Mouse (Mus musculus) lung, postnatal 10 days (tissue): ENCODE data around the gene Jph3.

Source experiments
- DNase-seq: peaks from one replicate; pipeline ENCODE4 v3.0.0; 2021

Jph3 gene

DNA sequence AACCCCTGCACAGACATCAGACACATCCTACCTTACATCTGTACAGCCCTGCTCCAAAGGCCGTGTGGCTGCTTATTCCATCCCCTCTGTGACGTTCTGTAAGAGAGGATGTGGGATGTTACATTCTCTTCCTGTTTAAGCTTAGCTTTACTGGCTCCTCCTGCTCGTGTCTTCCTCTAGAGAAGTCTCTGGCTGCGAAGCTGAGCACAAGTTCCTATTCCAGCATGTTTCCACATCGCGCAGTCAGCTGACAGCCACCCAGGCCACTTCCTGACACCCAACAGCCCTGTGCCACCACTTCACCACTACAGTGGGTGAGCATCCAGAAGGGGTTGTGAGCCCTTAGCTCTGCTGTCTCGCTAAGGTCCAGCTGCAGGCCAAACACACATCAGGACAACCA, 62.7 kb downstream of the Jph3 start:
- peak; percentile 39 for DNase-seq

DNA sequence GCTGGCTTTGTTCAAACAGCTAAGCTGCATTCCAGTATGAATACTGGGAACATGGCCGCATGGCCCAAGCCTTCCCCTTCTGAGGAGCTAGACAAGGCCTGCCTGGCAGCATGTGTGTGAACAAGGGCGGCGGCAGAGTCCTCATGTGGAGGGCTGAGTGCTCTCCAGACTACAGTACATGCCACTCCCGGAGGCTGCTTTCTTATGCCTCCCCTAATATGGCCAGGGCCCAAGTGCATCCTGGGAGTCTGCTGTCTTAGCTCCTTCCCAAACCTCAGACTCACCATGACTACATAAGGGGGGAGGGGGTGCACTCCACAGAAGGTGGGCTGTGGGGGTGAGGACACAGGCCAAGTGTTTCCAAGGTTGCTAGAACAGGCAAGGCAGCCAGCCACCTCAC, 63.2 kb downstream of the Jph3 start:
- DNase-seq = peak; percentile 67

DNA sequence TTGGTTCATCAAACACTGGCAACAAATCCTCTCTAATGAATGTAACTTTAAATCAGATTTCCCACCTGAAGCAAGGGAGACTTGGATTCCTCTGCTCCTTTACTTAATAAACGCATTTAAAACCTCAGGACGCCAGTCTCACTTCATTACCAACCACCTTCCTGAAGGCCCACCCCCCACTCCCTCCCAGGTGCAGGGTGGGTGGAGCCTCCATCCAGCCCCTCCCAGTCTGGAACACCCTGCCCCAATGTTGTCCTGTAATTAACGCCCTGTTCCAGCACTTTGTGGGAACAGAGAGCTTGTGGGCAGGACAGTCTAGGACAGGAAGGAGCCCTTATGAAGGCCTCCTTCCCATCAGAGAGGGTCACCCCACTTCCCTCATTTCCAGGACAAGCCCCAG, 64.7 kb downstream of the Jph3 start:
- no peak for DNase-seq

DNA sequence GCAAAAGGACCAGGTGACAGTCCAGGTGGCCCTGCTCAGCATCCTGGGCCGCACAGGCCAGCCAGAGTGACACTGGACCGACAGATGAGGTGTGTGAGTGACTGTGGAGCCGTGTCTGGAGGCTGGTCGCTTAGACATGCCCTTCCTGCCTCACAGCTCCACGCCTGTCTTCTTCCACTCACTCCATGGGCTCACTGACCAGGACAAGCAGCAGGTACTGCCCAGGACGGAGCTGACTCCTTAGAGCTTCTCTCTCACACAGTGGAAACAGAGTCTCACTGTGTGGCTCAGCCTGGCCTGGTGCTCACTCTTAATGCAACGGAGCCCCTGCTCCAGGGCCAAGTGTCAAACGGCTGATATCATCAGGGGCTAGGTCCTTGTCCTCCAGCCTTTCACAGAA, 66.0 kb downstream of the Jph3 start:
- DNase-seq = no peak

DNA sequence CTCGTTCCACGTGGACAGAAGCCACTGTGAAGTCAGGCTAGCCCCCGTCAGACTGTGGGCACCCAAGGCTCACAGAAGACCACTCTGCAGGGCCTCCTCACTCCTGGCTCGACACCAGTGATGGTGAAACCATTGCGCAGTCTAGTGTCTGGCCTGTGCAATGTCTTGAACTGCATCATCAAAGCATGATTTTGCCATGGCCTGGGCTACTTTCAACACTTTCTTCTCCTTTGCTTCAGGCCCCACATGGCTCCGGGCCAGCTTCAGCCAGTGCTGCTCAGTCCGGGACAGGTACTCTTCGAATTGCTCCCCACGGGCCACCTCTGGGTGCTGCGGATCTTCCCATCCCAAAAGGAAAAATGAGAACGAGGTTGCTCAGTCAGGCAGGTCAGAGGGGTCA, 67.0 kb downstream of the Jph3 start:
- peak; percentile 12 for DNase-seq

DNA sequence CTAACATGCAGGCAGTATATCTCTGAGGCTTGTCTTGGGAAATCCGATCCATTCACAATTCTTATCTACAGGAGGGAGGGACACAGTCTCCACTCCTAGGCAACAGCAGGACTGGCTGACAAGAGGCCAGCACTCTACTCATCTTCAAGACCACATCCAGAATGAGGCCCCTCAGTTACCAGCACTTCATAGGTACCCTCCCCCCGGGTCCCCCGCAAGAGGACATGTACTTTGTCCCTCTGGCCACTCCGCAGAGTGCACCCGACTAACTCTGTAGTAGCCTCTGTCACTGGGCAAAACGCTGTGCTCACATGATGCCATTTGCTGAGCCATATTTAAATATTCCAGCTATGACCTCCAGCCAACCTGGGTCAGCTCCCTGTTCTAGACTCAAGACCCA, 69.0 kb downstream of the Jph3 start:
- DNase-seq = no peak

DNA sequence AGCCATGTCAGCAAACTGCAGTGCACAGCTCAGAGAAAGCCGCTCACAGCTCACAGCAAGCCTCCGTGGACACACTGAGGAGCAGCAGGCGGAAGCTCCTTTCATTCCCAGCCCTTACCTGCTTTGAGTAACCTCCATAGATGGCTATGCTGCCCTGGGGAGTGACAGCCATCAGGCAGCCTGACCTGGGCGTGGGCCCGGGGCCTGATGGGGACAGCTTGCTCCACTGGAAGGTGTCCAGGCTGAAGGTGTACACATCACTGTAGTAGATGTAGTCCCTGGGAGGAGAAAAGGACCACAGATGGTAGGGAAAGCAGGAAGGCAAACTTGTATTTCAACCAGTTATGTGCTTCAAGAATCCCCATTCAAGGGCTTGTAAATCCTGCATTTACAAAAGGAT, 75.4 kb downstream of the Jph3 start:
- no peak for DNase-seq

DNA sequence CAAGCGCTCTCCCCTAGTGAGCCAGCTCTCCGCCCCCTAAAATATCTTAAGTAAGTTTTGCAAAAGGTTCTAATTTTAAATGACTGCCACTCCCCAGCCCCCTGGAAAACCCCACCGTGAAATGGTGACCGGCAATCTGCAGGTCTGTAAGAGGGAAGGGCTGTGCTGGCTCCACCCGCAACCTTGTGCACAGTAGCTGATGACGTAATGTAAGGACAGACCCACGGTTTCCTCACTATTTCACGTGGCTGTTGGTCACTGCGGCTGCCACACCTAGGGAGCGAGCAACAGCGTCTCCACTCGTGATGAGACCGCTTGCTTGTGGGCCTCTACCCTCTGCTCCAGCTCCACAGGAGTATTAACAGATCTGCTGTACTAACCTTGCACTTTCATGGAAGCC, 76.7 kb downstream of the Jph3 start:
- DNase-seq = no peak

DNA sequence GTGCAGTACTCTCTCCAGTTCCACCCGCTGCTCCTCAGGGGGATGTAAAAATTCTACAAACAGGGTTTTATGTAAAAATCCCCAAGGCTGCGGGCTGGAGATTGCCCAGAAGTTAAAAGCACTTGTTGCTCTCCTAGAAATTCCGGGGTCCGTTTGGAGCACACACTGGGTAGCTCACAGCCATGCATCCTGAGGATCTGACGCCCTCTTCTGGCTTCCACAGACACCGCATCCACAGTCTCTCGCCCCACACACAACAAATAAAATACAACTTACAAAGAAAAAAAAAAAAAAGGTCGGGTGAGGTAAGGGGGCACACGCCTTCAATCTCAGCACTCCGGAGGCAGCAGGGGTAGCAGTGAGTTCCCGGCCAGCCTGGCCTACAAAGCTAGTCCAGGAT, 78.6 kb downstream of the Jph3 start:
- DNase-seq = no peak

DNA sequence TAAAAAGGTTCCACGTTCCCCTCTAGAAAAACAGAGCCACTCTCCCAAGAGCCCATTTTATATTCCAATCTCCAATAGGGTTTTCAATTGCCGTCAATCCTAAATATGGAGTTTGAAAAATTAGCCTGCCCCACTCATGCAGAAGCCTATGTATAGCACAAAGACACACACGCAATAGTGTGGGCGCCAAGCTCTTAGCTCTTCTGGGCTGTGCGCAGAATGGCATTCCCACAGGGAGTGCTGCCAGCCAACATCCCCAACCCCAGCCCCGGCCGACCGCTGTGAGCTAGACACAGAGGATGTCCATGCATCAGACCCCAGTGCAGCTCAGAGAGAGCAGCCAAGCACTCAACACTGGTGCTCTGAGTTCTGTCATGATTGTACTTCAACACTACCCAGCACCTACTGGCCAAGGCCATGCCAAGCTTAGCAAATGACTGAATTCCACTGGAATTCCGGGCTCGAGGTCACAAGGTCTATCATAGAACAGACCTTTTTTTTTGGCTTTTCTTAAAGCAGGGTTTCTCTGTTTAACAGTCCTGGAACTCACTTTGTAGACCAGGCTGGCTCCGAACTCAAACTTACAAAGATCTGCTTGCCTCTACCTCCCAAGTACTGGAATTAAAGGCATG, 80.2 kb downstream of the Jph3 start:
- no peak for DNase-seq

DNA sequence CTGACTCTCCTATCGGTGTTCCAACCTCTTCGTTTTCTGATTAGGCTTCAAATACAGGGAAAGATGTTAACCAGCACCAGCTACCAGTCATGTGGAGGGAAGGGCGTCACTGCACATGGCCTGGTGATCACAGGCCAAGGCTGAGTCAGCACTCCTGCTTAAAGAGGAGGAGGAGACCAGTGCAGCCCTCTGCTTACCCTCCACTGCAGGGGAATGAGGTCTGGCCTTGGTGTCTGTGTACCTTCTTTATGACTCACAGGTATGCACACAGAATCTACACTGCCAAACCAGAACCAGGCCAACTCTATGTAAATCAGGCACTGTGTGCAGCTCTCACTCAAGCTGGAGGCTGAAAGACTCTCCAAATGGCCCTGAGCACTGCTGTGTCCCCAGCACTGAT, 82.1 kb downstream of the Jph3 start:
- no peak for DNase-seq

DNA sequence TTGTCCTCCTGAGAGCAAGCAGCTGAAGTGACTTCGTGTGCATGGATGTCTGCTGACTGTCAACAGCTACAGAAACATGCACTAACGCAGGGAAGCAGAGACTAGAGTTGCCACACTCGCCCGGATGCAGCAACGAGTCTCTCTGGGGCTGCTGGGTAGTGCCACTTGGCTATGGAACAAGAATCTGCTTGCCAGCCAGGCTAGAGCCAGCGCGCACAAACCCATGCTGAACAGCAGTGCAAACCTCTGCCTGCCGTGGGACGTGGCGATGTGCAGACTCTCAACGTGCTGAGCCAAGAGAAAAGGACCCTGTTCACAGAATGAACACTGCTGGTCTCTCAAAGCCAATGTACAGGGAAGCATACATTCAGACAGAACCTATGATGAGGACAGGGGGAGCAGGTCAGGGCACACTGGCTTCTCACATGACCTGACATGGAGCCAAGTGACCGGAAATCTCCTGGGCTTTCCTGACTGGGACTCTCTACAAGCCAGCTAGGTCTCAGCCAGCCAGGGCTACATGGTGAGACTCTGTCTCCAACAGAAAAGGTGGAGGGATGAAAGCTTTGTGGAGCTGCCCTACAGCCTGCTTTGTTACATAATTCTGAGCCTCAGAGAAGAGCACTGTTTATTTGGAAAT, 82.6 kb downstream of the Jph3 start:
- DNase-seq = no peak

DNA sequence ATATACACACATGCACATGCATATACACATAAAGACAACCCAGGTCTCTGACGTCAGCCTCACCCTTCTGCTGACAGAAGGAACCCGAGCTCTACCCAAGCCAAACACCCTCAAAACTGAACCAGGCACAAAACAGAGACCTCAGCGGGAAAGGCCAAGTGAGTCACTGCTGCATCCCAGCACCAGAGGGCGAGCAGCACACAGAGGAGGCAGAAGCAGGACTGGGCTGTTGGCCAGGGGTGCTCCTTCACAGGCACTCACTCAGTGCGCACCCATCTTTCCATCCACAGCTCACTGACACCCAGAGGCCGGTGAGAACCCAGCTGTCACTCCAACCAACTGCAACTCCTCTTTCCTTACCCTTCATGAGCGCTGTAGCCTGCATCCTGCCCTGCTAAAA, 88.8 kb downstream of the Jph3 start:
- no peak for DNase-seq

DNA sequence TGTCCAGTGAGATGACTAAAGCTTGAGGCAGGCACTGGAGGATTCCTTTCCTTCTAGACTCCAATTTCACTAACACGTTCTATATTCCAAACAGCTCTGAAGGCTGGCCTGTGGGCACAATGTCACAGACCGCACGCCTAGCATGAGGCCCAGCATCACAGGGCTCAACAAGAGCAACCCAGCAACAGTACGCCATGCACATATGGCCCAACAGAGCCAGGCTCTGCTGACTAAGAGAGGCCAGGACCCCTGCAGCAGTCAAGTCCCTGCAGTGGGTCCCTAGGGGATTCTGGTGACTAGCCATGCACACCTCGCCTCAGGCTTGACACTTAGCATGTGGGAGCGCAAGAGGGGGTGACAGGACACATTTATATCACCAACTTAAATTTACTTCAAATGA, 91.4 kb downstream of the Jph3 start:
- DNase-seq = no peak

DNA sequence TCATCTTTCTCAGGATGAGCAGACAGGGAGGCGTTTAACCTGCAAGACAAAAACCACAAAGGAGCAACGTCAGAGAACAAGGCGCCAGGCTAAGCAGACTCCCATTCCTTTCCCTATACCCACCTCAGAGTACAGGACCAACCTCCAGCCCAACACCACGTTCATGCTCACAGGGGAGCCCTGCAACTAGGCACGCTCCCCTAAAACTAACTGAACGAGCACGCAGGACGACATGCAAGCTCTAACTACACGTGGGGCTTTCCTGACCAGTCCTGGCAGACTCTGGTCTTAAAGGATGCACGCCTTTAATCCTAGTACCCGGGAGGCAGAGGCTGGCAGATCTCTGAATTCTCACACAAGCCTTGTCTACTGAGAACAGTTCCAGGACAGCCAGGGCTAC, 91.9 kb downstream of the Jph3 start:
- no peak for DNase-seq

DNA sequence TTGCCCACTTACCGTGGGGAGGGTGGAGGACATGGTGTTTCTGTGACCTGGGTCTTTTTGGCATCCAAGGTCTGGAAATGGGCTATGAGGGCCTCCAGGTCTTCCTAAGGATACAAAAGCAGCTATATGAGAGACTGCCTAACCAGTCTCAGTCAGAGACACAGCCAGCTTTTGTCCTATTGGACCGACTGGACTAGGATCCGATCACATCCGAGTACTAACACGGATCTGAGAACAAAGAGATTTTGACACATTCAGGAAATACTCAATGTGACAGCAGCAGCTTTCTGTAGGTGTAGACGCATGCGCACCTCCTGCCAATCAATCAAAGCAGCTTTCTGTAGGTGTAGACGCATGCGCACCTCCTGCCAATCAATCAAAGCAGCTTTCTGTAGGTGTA, 92.3 kb downstream of the Jph3 start:
- DNase-seq = no peak

DNA sequence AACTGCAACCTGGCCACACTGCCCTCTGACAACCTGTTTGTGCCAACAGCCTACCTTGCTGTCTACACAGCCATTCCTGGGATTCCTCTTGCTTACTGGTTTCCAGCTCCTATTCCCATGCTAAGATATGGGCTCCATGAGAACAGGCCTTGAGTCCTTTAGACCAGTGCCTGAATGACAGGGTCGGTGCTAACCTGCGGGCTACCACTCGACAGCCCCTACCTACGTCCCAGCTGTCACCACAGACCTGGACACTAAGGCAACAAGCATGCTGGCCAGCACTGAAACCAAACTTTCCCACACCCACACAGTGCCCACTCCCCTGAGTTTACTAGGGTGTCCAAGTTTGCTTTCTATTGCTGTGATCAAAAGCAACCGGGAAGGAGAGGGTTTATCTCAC, 98.3 kb downstream of the Jph3 start:
- DNase-seq = no peak

DNA sequence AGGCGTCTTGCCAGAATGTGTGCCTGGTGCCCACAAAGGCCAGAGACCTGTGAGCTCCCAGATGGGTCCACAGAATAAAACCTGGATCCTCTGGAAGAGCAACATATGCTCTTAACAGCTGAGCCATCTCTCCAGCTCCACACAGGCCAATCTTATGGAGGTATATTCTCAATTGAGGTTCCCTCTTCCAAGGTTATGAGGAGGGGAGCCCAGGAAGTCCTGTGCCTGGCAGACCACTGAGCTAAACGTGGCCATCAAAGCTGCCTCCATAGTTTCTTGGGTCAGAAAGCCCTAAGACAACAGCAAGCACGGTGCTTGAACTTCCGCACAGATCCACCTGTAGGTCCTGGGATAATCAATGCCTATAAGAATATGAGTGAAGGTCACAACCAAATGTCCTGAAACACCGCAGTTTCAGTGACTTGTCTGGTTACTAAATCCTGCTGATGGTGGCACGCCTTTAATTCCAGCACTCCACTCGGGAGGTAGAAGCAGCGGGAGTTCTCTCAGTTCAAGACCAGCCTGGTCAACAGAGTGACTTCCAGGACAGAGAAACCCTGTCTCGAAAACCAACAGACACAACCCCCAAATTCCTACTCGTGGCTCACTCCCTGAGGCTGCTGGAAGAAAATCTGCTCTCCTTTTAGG, 99.1 kb downstream of the Jph3 start:
- DNase-seq = no peak

DNA sequence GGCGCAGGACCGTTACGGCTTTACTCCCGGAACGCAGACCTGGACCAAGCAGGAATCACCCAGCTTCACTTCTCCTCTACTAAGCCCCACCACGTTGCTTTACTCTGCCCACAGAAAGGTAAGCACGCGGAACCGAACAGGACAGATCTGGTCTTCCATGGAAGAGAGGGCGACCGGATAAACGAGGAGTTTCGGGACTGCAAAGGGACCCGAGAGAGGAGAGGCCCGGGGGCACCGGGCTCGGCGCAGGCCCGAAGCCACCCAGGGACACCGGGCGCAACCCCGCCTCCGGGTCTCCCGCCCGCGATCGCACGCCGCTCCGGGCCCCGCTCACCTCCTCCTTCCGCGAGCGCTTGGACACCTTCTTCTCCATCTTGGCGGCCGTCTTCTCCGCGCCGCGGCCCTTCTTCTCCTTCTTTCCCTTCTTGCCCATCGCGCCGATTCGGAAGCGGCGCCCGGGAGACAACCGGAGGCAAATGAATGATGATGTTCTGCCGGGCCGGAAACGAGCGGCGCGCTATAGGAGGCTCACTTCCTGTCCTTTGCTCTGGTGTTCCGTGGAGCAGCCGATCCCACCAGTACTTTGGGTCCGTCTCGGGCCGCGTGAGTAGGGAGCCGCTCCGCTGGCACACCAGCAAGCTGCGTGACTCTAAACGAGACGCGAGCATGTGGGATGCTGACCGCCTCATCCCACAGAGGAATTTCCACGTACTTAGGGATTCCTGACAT, 99.8 kb downstream of the Jph3 start, which contains the start of gene Klhdc4:
Gene Klhdc4, minus strand, starts transcription at position 522 of the 729 bp plus-strand sequence.
- DNase-seq = peak; percentile 91

DNA sequence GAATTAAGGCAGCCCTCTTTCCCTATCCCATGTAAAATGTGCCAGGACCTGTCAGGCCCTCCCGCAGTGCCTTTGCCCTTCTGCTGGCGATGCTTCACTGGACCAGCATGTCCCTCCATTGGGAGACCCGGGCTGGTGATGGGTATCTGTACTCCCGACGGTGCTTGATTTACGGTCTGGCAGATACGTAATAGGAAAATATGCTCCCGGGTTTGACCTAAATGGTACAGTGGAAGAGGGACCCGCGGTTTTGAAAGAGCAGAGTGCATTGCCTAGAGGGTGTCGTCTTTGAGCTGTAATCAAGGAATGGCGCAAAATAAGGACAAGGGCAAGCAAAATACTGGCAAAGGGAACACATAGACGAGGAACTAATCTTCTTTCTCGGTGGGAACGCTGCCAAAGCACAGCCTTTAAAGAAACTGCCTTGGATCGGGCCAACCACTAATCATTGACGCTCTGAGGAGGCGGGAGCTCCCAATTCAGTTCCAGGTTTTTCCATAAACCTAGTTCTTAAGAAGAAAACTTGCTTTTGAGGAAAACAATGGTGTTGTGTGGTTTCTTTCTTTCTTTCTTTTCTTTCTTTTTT, 100.4 kb downstream of the Jph3 start:
- DNase-seq = peak; percentile 40

DNA sequence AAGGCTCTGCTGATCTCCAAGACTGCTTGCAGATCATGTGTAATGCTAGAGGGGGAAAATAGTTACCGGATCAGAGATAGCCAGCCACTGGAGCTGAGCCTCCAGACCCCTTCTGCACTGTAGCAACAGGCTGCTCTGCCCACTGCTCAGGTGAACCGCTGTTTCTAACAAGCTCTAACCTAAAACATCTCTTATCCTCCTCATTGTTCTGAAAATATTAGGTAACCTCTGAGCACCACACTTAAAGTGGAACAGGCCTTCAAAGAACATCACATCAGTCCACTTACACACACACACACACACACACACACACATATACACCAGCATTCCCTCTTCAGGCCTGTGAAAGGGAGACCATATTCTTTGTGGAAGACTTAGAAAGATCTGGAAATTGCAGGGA, 102.6 kb downstream of the Jph3 start:
- DNase-seq = no peak

DNA sequence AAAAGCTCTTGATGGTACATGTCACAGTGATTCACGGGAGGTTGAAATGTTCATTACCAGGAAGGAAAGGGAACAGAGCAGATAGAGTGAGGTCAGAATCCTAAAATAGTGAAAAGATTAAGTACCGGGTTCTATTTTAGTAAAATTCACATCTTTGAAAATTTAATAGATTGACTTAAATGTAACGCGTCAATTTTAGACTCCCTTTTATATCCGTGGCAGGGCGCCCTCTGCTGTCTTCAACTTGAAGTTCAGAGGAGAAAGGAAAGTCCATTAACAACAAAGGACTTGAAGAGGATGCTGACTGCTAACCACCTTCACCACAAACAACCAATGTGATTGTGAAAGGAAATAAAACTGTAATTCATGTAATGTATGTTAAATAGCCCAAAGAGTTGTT, 103.1 kb downstream of the Jph3 start:
- peak; percentile 79 for DNase-seq

DNA sequence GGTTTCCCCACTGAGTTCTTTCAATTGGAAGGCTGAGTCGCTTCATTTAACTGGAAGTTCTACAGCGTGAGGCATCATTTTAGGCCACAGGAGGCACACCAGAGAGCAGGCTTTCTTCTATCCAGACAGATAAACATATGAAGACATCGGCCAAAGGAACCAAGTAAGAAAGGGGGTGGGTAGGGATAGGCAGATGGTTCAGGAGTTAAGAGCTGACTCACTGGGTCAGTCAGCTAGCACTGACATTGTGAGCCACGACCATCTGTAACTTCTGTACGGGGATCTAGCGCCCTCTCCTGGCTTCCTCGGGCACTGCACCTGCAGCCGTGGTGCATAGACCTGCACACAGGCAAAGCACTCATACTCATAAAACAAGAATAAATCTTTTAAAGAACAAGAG, 111.8 kb downstream of the Jph3 start:
- DNase-seq = peak; percentile 45
